Mouse (Mus musculus) lung, postnatal 0 days (tissue): ENCODE results near the gene Aldh2.

Experiments
- CTCF ChIP-seq: IDR thresholded peaks from 2 replicates; pipeline ENCODE4 v1.5.1; 2016; ENCODE audit warnings: antibody characterized with exemption, mild to moderate bottlenecking
- EP300 ChIP-seq: IDR thresholded peaks from 2 replicates; pipeline ENCODE4 v1.6.1; 2016; ENCODE audit warnings: antibody characterized with exemption, mild to moderate bottlenecking, control low read depth

DNA sequence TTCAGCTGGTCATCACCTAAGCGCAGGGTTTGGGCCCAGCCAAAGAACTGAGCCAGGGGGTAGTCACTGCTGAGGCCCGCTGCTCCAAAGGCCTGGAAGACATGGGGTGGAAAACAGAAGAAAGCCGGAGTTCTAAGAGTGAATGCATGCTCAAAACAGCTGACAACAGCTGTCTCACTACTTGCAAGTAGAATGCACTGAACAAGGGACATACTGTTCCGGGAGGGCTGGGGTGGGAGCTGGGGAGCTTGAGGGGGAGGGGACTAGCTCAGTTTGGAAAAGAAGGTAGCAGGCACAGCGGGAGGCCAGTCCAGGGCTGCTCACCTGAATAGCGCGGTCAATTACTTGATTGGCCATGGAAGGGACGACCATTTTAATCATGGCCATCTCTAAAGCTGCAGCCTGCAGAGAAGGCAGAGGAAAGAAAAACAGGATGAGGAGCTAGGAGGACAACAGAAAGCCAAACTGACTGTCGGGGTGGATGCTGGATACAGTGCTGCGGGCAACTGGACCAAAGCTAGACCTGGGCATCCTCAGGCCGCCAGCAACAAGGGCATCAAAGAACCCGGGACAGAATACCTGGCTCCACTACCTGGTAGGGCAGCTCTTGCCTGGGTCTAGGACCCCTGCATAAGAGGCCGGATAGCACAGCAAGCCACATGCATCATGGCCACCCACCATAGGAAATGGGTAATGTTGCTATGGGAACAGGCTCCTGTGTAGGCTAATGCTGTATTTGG is 5.4 kb upstream of the Aldh2 start:
- no peak for TF ChIP-seq CTCF
- peak; percentile 80 for TF ChIP-seq EP300
